Mouse (Mus musculus) liver, embryonic 12.5 days (tissue): Measurements from ENCODE around the gene Slbp. TPM values are rescaled to one million over a fixed set of nuclear protein-coding genes. Genes with fewer than 3 reads are reported as not detected.

Experiments
- polyA plus RNA-seq: library from polyadenylated mRNA; unstranded; fragments of >200 nt; fragmentation: Nextera tagmentation; extraction: Ambion mirVana; gene quantifications from 2 replicates; pipeline ENCODE4 v1.2.1, GENCODE M21; 2016

The Slbp gene
- polyA plus RNA-seq, 1 experiment from 2014 or later: 326 TPM

Other genes starting within 250 kb of the Slbp start
- gene Nkx1-1, start 218.6 kb downstream of the Slbp start, polyA plus RNA-seq: not detected in 2 replicates
- 32.4 and 40.7 TPM in 2 replicates for gene Fam53a, start 22.9 kb downstream of the Slbp start, polyA plus RNA-seq
- 0.11 and 0.19 TPM in 2 replicates for gene Gm9903, start 22.6 kb downstream of the Slbp start, polyA plus RNA-seq
- 199 and 203 TPM in 2 replicates for gene Tacc3, start 5.6 kb upstream of the Slbp start, polyA plus RNA-seq
- 26.4 and 27.3 TPM in 2 replicates for gene Tmem129, start 5.8 kb upstream of the Slbp start, polyA plus RNA-seq
- gene Fgfr3, start 69.1 kb upstream of the Slbp start, polyA plus RNA-seq: 4.5 and 4.8 TPM in 2 replicates
- 40.9 and 41.7 TPM in 2 replicates for gene Letm1, start 130.2 kb upstream of the Slbp start, polyA plus RNA-seq
- gene Nsd2, start 168.2 kb upstream of the Slbp start, polyA plus RNA-seq: 38.1 and 40.0 TPM in 2 replicates